Mouse (Mus musculus) neural tube, embryonic 10.5 days (tissue): ENCODE measurements around the gene Vmn1r217.
"Not testable (repeated sequence)": the region's sequence is repeated elsewhere in the genome, so short reads cannot be mapped to it uniquely, and the experiment has no call there.

ENCODE experiments used
- DNase-seq: peaks from one replicate; pipeline ENCODE4 v3.0.0-alpha.2; 2017; ENCODE audit warnings: low spot score; ENCODE audit errors: extremely low spot score

The Vmn1r217 gene

GRCm38 (mm10) chr13:23118126-23118525 is at the start of gene Vmn1r217:
TSS of gene Vmn1r217 (minus strand) at chr13:23118226.
- DNase-seq = not testable (repeated sequence)

DNA sequence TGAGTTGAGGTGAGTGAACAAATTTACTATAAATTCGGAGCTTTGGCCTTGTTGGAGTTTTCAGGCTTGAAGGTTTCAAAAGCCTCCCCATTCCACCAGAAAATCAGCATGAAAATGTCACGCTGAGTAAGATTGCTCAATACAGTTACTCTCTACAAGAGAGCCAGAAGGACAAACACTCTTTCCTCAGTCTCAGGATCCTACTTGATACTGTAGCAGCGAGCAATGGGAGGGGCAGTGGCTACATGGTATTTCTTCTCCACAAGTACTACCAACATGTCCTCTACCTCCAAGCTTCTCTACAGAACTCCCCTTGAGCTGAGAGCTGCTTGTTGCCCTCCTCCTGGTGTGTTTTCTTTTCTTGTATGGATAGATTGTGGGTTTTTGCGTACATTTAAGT is 48.4 kb upstream of the Vmn1r217 start:
- DNase-seq = not testable (repeated sequence)

DNA sequence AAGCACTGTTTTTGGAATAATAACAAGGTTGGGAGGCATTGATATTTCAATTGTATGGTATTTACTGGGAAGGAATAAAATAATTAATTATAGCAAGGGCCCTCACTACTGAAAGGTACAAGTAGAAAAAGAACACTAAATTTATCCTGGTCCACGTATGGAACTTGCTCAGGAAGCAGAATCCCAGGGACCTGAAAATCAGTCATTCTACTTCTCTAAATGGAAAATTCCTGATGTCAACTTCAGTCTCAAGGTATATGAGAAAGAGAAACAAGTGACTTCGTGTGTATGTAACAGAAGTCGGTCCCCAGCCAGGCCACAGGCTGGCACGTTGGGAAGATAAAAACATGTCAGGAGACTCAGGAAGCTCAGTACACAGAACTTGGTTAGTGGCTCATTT is 41.0 kb upstream of the Vmn1r217 start, which contains the start of gene Vmn1r219:
TSS of gene Vmn1r219 (plus strand) at position 301 of the 400 bp plus-strand sequence.
- DNase-seq = no peak

DNA sequence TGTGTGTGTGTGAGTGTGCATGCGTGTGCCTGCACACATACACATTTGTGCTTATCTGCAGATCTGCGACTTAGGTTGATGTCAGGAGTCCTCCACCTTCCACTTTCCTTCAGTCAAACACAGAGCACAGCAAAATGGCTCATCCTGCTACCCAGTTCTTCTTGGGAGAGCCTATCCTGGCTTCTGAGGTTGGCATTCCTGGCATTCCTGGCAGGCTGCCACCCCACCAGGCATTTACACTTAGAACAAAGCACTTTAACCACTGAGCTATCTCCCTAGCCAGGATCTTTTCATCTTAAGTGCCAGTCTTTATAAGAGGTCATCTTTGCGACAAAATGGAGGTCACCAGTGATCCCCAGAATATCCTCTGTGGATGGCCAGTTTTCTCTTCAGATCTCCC is 39.8 kb upstream of the Vmn1r217 start:
- no peak for DNase-seq

GRCm38 (mm10) chr13:23138880-23139279 is 20.9 kb upstream of the Vmn1r217 start:
- DNase-seq = no peak

DNA sequence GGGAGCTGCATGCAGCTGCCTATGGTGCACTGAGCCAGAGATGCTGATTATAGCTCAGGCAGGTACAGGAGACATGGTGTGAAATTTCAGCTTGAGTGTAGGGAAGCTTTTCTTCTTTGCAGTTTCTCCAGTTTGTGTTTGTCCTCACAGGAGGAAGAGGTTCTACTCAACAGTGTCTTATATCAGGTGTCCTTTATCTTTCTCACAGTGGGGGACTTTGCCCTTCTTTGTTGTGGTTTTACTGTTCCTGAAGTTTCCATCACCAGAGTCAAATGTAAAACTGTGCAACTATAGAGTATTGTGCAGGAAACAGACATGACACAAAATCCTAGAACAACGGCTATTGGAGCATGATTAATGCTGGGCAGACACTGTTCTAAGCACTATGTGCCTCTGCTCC is 15.5 kb upstream of the Vmn1r217 start:
- DNase-seq = no peak

DNA sequence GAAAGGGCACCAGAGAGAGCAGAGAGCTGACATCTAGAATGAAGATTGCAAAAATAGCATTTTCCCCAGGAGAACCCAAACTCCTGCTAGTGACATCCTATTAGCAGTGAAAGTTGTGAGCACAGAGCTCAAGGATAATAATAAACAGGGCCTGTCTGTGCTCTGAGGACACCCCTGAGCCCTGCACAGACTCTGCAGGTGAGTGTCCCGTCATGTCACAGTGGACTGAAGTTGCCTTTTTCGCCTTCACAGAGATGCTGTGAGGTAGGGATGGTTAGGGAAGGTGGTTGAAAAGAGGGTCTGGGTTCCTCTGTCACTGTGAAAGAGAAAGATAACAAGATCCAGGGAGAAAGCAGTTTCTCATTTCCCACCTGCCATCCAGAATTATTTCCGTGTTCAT is 15.1 kb upstream of the Vmn1r217 start, which contains the start of gene Vmn1r218:
TSS of gene Vmn1r218 (plus strand) at position 57 of the 400 bp plus-strand sequence.
- no peak for DNase-seq

DNA sequence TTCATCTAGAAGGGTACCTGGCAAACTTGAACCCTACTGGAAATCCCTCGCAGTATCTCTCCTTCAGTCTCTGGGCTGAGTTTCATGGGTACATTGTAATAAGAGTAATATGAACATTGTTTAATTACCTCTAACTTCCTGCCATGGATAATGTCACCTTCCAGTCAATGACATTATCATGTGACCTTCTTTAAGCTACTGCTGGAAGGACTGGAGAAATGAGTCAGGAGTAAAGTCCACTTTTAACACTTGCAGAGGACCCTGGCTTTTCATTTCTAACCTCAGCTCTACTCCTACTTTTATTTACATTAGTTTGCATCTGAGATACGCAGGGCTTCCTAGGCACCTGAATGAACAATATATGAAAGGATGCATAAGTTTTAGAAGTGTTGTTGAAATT is 2.6 kb upstream of the Vmn1r217 start:
- no peak for DNase-seq

DNA sequence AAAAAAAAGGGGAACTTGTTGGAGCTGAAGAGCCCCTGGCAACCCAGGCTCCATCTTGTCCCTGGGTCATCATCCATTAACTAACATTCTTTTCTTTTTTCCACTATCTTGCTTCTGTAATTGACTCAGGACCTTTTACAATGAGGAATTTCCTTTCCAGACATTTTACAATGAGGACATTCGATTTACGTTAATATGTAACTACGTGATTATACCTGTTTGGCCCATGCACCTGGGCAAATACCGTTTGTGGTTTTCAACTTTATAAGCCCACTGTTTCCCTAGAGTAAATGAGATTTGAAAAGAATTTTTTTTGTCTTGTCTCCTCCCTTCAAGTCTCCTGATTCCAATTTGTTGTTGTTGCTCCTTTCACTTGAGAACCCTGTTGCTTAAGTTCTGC is 23.6 kb downstream of the Vmn1r217 start:
- no peak for DNase-seq

DNA sequence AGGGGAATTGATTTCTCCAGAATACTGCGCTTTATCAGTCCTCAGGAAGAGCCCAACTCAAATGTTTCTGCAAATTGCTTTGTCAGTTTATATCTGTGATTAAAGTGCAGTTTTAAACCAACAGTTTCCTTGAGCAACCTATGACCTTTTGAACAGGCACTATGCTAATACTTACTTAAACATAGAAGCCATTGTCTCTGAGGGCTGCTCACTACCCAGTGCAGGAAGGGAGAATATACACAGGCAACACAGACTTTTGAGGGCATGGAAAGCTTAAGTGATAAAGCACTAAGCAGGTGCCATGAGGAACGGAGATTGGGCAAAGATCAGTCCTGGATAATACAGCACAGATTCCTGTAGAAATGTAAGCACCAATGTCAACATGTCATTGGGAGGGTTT is 48.7 kb downstream of the Vmn1r217 start:
- DNase-seq = no peak

DNA sequence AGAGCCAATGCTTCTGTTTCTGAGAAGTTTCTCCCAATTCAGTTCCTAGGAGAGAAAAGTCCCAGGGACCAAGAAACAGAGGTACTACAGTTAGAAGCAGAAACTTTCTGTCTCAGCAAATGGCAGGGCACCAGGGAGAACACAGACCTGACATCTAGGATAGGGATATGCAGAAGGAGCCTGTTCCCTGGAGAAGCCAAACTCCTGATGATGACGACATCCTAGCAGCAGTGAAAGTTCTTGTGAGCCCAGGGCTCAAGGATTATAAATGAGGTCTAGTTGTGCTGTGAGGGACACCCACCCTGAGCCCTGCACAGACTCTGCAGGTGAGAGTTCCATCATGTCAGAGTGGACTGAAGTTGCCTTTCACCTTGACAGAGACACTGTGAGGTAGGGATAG is 50.3 kb downstream of the Vmn1r217 start, which contains the start of gene Vmn1r215:
TSS of gene Vmn1r215 (plus strand) at position 301 of the 400 bp plus-strand sequence.
- DNase-seq = no peak

DNA sequence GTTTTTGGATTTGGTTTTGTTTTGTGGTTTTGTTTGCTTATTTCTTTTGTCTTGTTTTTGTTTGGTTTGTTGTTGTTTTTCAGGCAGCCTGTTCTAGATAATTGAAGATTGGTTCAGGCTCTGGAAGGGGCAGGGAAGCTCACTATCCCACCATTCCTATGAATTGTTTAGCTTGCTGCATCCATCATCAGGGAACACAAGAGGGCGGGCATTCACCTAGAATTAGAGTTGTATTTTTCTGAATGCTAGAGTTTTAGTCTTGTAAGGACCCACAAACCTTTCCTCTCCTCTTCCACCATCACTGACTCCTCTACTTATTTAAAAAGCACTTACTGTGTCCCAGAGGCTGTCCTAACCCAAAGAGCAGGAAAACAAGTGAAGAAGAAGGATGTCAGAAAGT is 60.2 kb downstream of the Vmn1r217 start:
- no peak for DNase-seq
